Mouse (Mus musculus): ENCODE results near the gene Pam.

Gene Pam

GRCm38 (mm10) chr1:98079640-98080039 lies 15.8 kb downstream of the Pam start:
- DNase-seq, result peak; percentile 74

GRCm38 (mm10) chr1:98078735-98079134 lies 16.7 kb downstream of the Pam start:
- DNase-seq, result no peak

GRCm38 (mm10) chr1:98073826-98074225 lies 21.6 kb downstream of the Pam start:
- no peak for DNase-seq

GRCm38 (mm10) chr1:98073127-98073526 lies 22.3 kb downstream of the Pam start:
- DNase-seq, result no peak

GRCm38 (mm10) chr1:98072045-98072444 lies 23.4 kb downstream of the Pam start:
- peak; percentile 57 for DNase-seq

GRCm38 (mm10) chr1:98071436-98071835 lies 24.0 kb downstream of the Pam start:
- no peak for DNase-seq

DNA sequence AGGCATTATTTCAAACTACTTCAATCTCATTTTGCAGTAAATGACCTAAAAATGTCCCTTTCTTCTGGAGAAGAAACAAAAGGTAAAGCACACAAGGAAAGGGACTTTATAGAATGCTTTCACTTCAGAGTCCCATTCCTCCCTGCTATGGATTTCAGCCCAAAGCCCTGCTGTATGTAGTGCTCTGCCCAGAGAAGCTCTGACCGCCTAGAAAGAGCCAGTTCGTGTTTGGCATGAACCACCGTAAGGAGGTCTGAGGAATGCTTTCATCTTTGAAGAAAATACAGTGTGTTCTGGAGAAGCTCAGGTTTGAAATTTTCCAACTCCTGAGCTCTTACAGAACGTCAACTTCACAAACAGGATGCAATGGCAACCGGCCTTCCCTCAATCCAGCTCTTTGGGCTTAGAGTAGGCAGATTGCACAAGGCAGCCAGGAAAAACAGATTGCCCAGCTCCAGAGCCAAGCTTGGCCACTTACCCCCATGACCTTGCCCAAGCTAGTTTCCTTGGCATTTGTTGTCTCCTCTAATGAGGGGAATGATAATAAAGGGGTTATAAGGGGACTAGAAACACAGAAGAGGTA lies 24.6 kb downstream of the Pam start:
- no peak for DNase-seq

DNA sequence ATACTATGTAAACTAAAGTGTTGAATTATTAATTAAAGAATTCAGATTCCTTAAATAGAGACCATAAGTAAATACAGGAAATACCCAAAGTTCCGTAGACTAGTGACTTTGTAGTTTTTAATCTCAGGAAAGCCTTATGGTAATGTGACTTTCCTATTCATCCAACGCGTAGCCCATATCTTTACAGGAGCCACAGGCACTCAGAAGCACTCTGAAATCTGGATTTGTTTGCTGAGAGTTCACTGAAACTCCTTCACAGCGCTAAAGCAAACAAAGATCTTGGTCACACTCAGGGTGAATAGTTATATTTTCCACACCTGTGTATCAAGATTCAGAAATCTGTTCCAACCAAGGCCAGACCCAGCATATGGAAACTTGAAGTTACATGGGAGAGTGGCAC lies 27.3 kb downstream of the Pam start:
- no peak for DNase-seq

- no peak for DNase-seq
Observed at GRCm38 (mm10) chr1:98062074-98062473, 33.4 kb downstream of the Pam start.

DNA sequence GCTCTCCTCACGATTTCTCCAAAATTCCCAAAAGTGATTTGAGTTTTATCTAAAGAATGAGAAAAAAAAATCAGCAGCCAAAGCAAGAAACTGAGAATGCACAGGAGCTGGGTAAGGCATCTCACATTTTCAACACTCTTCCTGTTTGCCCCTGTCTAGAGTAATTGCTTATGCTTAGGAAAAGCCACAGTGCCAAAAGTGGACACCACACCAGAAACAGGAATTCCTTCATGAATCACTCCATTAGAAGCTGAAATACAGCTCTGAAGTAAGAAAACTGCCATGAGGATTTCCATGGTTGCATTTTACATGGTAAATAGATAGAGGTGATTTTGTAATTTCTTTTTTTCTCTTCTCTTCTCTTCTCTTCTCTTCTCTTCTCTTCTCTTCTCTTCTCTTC lies 36.0 kb downstream of the Pam start:
- no peak for DNase-seq

- no peak for DNase-seq
Observed at GRCm38 (mm10) chr1:98056996-98057945, 38.2 kb downstream of the Pam start.

- DNase-seq, result no peak
Observed at GRCm38 (mm10) chr1:98056277-98056676, 39.2 kb downstream of the Pam start.

- DNase-seq, result no peak
Observed at GRCm38 (mm10) chr1:98055591-98055990, 39.9 kb downstream of the Pam start.

- no peak for DNase-seq
Observed at GRCm38 (mm10) chr1:98053994-98054393, 41.5 kb downstream of the Pam start.

- DNase-seq, result no peak
Observed at GRCm38 (mm10) chr1:98053447-98053846, 42.0 kb downstream of the Pam start.

DNA sequence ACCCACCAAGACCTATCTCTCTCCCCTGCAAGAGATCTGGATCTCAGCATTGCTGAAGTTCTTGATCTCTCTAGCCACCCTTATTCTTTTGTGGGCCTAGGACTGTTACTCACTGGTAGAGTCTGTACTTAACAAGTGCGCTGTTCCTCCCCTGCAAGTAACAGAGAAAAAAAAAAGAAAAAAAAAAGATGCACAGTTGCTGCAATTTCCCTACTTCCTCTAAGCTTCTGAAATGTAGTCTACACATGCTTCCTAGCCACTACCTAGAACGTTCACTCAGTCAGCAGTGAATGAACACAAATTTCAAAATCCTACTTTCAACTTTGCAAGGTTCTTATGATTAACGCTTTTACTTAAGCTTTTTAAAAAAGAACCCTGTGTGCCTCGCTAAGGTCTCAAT lies 42.7 kb downstream of the Pam start:
- DNase-seq, result no peak

- DNase-seq, result peak; percentile 42
Observed at GRCm38 (mm10) chr1:98051039-98051438, 44.4 kb downstream of the Pam start.

DNA sequence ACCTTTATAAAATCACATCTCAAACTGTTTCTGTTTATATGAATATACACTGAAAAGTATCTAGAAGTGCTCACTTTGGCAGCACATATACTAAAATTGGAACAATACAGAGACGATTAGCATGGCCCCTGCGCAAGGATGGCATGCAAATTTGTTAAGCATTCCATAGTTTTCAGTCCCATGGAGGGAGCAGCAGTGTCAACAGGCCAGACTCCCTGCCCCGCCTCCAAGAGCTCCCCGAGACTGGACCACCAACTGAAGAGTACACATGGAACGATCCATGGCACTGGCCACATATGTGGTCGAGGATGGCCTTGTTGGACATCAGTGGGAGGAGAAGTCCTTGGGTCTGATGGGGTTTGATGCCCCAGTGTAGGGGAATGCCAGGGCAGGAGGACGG lies 45.7 kb downstream of the Pam start:
- no peak for DNase-seq

- no peak for DNase-seq
Observed at GRCm38 (mm10) chr1:98048218-98048801, 47.1 kb downstream of the Pam start.

DNA sequence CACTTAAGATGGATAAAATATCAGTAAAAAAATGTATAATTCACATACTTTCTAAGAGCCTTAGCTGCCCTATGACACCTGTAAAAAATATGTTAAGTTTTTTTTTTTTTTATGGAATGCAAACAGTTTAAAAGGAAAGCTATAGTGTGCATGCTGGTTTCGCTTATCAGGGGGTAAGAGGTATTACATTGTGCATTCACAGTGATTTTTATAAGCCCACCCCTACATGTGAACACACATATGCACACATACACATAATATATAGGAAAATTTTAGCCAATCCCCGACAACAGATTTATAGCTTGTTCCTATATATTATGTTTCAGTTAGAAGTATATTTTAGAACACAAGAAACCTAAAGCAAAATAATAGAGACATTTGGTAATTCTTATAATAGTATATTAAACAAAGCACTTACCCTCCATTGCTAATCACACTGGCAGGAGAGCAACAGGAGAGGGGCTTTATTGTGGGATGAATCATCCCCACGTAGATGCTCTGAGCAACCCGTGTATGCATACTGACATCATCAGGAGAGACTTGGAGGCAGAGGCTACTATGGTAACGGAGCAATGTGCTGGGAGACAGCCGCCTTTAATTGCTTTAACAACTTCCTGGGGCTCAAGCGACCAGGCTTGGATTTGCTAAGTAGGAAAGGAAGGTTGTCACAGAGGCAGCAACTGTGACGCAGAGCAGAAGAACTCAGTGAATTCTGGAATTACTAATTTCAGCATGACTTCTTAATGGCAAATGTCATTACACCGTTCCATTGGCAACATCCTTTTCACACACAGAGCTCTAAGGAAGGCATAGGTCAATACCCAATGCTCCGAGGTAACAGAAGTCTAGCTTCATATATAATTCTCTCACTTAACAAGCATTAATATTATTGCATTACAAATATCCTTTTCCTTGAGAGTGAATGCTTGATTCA lies 47.9 kb downstream of the Pam start:
- DNase-seq, result no peak

GRCm38 (mm10) chr1:98042425-98042824 lies 53.0 kb downstream of the Pam start:
- no peak for DNase-seq

GRCm38 (mm10) chr1:98038252-98038651 lies 57.2 kb downstream of the Pam start:
- DNase-seq, result no peak

DNA sequence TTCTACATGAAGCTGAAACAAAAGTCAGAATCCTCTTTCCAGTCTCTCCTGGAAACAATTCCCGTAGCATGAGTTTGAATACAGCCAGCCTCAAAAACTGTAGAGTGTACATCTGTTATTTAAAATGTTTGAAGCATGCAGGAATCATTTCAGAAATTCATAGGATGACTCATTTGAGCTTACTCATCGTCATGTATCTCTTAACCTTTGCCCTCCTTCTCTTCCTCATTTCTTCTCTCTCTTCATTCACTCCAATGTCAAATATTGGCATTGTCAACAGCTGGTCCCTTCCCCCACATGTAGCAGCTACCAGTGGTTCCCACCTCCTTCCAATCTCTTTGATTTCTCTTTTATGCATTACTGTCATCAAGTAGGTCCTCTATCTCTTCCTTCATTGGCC lies 59.7 kb downstream of the Pam start:
- no peak for DNase-seq
